Mouse (Mus musculus) megakaryocyte progenitor cell, adult 5-6 weeks (primary cell): ENCODE measurements around the gene Sstr4. TPM values are rescaled to one million over a fixed set of nuclear protein-coding genes. Genes with fewer than 3 reads are reported as not detected.

Experiments used
- ATAC-seq: replicated peaks from 2 replicates; pipeline ENCODE4 v1.8.0; 2016; ENCODE audit warnings: mild to moderate bottlenecking, moderate TSS enrichment, inconsistent platforms; ENCODE audit not compliant: poor library complexity
- total RNA-seq, 2 experiments: library from RNA; stranded (forward) in 1 of 2; stranded (reverse) in 1 of 2; fragments of 157-497, 149-512 nt in 1 of 2; fragments of 200-1000 nt in 1 of 2; gene quantifications; 2 replicates each; pipeline versions ENCODE4 v1.2.3 to v1.2.4; 2015 to 2017

Sstr4 gene
- not detected in 2 replicates for total RNA-seq (2015)
- total RNA-seq (2017): 0.29 TPM in 1 of 2 replicates, not detected in the other

GRCm38 (mm10) chr2:148395131-148396051 lies at the start of gene Sstr4:
Gene Sstr4 (plus strand): TSS chr2:148395344.
- ATAC-seq: peak; percentile 28

- ATAC-seq: no peak
Observed at GRCm38 (mm10) chr2:148345373-148345772, 49.8 kb upstream of the Sstr4 start.

DNA sequence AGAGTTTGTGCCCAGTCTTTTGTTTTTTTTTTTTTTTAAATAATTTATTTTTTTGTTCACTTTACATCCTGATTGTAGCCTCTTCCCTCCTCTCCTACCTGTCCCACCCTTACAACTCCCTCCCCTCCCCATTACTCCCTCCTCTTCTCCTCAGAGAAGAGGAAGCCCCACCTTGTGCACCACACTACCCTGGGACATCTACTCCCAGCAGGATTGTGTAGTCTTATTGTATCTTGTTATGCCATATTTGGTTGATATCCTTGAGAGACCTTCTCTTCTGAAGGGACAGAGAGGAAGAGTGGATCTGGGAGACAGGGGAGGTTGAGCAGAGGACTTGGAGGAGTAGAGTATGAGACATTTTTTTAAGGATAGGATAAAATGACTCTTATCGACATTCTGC lies 48.2 kb upstream of the Sstr4 start:
- ATAC-seq: no peak

- no peak for ATAC-seq
Observed at GRCm38 (mm10) chr2:148349509-148350307, 45.4 kb upstream of the Sstr4 start.

DNA sequence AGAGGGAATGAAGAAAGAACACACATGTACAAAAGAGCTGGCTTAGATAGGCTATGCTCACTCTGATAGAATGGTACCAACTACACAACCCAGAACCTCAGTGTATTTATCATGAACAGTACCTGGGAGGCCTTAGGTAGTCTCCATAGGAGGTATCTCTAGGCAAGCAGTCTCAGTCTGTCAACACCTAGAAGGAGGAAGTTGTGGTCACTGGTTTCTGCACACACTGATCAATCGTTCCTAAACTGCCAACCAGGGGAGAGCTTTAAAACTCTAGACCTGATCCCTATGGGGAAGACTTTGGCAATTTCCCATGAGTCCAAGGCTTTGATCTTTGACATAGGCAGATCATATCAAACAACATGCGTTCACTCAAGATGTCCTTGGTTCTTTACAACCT lies 44.7 kb upstream of the Sstr4 start:
- peak; percentile 85 for ATAC-seq

DNA sequence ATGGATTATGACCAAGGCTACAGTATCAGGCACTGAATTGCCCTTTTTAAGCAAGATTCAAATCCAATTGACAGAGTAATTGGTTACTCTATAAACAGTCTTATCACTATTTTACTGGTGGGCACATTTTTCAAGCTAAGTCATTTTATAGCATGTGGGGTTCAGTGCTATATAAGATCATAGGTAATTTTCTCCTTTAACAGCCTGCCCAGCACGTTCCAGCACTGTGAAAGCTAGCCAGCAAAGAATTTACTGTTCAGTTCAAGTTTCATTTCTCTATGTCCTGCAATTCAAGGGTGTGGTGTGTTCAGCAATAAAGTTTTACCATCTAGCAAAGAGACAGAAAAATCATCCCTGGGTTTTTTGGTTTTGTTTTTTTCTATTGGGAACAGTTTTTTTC lies 42.5 kb upstream of the Sstr4 start:
- no peak for ATAC-seq

- ATAC-seq: no peak
Observed at GRCm38 (mm10) chr2:148357145-148357544, 38.0 kb upstream of the Sstr4 start.

GRCm38 (mm10) chr2:148364536-148364935 lies 30.6 kb upstream of the Sstr4 start:
- ATAC-seq: no peak

DNA sequence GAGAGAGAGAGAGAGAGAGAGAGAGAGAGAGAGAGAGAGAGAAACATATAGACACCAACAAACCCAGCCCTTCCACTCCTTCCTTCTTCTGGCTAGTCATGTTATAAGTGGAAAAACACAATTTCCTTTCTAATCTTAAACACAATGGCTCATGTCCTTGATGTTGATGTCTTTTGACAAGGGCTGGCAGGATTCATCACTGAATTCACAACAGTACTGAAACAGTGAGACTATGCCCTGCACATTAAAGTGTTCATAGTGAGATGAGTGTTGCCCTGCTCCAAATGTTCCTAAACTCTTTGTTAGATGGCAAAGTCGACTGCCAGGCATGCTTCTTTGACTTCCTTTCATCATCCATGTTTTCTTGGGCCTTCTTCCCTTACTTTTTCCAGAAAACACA lies 29.9 kb upstream of the Sstr4 start:
- no peak for ATAC-seq

DNA sequence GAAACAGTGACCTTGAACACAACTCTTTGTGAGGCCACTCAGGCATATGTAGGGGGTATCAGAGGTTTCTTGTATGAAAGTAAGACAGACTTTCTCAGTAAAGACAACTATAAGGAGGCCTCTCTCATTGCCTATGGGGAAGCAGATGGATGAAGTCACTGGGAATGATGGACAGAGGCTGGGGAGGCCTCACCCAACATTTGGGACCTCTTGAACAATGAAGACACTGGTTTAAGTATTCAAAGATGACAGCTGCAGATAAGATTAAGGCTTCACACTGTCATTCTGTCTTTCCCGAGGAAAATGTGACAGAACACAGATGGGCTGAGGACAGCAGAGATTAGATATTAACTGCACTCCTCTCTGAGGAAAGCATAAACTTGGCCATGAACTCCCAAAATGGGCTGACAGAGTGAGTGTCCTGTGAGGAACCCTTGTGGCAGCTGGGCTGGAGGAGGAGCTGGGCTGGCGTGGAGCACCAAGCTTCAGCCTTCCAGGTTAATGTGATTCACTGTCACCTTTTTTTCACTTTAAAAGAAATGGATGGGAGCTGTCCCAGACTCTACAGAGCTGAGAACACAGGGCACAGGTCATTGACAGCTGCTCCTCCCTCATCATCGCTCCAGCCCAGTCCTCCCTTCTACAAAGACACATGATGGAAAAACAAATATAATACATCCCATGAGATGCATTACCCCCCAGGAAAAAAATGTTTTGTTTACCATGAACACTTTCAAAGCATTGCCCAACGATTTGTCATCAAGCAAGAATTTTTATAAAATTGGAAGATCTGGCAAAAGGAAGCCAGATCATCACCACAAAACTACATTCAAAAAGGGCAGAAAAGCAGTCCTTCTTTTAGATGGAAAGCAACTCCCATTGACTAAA lies 23.2 kb upstream of the Sstr4 start:
- no peak for ATAC-seq

- no peak for ATAC-seq
Observed at GRCm38 (mm10) chr2:148373602-148374071, 21.5 kb upstream of the Sstr4 start.

- peak; percentile 79 for ATAC-seq
Observed at GRCm38 (mm10) chr2:148375326-148376150, 19.6 kb upstream of the Sstr4 start.

DNA sequence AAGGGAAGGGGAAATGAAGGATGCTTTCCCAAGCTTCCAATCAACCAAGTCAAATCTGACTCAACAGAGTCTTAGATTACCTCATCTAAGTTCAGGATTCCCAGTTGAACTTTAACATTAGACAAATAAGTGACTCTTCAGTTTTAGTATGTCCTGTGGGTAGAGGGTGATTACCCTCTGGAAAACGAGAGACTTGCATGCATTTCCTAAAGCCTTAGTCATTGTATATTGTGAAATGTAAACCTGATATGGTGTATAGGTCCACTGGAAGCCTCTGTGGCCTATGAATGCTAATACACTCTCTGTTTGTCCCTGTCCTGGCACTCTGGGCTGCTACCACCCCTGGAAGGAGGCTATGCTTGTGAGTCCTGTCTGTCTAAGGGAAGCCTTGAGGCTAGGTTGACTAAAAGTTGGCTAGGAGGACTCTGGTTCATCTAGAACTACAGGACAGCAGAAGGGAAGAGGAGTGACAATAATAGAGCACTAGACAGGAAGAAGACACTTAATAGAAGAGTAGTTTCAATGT lies 16.3 kb upstream of the Sstr4 start:
- peak; percentile 33 for ATAC-seq

DNA sequence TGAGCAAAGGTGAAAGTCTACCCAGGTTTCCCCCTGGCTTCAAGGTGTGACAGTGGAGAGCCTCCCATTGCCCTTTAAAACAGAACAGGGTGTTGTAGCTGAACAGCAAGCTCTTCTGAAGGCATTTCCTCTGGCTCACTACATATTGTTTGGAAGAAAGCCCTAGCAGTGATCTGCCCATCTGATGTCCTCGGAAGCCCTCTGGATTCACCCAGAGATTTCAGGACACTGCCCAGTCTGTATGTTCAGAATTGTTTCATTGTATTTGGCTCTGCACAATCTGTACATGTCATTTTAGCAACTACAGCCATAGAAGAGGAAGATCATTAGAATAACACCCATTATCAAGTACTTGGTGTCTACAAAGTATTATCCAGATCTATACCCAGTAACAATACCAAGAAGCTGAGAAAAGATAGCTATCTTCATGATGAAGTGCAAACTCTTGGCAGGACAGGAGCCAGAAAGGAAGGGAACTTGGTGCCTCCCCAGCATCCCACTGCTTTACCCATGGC lies 15.2 kb upstream of the Sstr4 start:
- no peak for ATAC-seq

DNA sequence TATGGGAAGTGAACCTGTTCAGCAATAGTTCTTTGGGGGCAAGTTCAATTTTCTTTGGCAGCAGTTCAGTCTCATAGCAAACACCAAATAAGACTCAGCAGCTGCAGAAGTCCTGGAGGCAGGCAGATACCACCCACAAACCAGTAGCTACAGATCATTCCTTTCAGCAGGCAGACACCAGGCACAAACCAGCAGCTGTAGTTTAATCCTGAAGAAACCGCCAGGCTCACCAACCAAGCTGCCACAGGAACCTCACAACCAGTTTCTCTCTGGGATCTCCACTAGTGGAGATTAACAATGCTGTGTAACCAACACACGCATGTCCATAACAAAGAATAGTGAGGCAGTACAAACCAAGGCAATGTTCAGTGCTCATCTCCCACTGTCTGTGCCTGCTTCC lies 14.1 kb upstream of the Sstr4 start:
- ATAC-seq: no peak

DNA sequence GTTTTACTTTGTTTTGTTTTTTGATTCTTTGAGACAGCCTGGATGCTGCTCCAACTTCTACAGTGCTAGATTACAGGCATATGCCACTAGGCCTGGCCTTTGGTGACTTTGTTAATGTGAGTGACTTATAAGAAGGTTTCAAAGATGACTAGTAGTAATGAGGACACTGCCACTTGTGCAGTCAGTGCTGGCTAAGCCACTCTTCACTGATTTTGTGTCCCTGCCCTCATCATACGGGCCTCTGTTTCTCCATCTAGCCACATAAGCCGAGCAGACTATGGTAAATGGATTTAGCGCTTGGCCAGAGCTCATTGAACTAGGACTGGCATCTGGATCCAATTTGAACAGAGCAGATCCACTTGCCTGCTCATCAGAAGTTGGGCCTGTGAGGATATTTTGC lies 8.7 kb upstream of the Sstr4 start:
- ATAC-seq: no peak

GRCm38 (mm10) chr2:148386927-148387326 lies 8.2 kb upstream of the Sstr4 start:
- ATAC-seq: peak; percentile 64; the same call in 1 of the 2 replicates

DNA sequence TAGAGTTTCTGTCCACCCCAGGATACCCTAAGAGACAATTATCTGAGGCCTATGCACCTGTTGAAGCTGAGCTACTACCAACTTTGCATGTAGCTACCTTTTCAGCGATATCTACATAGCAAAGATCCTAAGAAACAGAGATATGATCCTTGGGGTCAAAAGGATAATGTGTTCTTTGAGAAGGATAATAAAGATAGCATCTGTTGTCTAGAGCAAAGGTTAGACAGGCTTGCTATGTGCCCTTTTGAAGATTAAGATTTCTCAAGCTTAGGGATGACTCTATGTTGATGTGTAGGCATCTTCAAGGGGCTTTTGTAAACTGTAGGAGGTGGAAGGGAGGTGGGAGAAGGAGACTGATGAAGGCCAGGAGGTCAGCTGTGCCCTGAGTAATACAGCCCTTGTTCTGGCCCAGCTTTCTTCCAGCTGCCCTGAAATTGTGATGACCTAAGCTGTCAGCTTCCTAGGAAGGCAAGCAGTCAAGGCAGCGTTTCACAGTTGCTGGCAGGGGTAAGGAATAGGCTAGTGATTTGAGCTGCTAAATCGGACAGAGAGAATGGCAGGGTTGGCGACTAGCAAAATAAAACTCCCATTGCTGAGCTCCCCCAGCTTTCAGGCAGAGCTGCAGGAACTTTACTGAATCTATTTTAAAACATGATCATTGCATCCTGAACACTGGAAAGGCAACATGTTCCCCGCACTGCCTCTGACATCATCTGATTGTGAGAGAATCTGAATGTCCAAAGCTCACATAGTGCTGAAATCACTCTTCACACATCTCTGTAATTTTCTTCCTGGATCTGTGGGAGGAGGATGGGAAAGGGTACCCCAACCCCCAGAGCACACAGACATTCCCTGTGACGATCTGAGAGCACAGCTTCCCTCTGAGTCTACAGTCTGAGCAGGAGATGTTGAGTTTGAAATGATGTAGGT lies 7.2 kb upstream of the Sstr4 start:
- no peak for ATAC-seq
